Mouse (Mus musculus) G1E (cell line): ENCODE measurements around the gene Nacad.

Experiments
- CTCF ChIP-seq: IDR thresholded peaks from 2 replicates; pipeline ENCODE4 v1.5.1; 2012; ENCODE audit warnings: low read depth, low read length, inconsistent platforms, mixed read lengths
- GATA1 ChIP-seq: IDR thresholded peaks from 2 replicates; pipeline ENCODE4 v1.6.1; 2012; ENCODE audit warnings: borderline replicate concordance, low read length, inconsistent platforms, mixed read lengths
- POLR2AphosphoS5 ChIP-seq: IDR thresholded peaks from 2 replicates; pipeline ENCODE4 v1.6.1; 2012; ENCODE audit warnings: low read depth, low read length, inconsistent platforms; ENCODE audit not compliant: insufficient replicate concordance
- TAL1 ChIP-seq: conservative IDR thresholded peaks from 2 replicates; pipeline ENCODE4 v1.6.1; 2012; ENCODE audit warnings: low read depth, low read length, inconsistent platforms, mixed read lengths

GRCm38 (mm10) chr11:6626388-6626772, 20.5 kb upstream of the Nacad start:
- TF ChIP-seq CTCF: no peak
- no peak for TF ChIP-seq TAL1
- no peak for TF ChIP-seq POLR2AphosphoS5
- no peak for TF ChIP-seq GATA1
